Mouse (Mus musculus) olfactory bulb, adult 2 months (tissue): ENCODE data around the gene Islr. TPM values are rescaled to one million over a fixed set of nuclear protein-coding genes. Genes with fewer than 3 reads are reported as not detected.
A peak's percentile ranks its signal among the peaks of the same experiment; 100 is the strongest.

ENCODE experiments used
- H3K27ac ChIP-seq: fragments of 200-500 bp; 2 replicates; pipeline ENCODE4 v1.5.1; 2012; ENCODE audit warnings: low read depth, low read length; ENCODE audit not compliant: insufficient read depth
- H3K4me1 ChIP-seq: fragments of 200-500 bp; 2 replicates; pipeline ENCODE4 v1.6.1; 2012; ENCODE audit warnings: low read length; ENCODE audit not compliant: control insufficient read depth, insufficient read depth
- H3K4me3 ChIP-seq: fragments of 200-500 bp; 2 replicates; pipeline ENCODE4 v1.5.1; 2012; ENCODE audit warnings: mild to moderate bottlenecking, low read depth, low read length, moderate library complexity; ENCODE audit not compliant: insufficient read depth
- CTCF ChIP-seq: fragments of 200-500 bp; IDR thresholded peaks from 2 replicates; pipeline ENCODE4 v1.5.1; 2012; ENCODE audit warnings: low read depth, mild to moderate bottlenecking, low read length, moderate library complexity; ENCODE audit not compliant: insufficient read depth
- POLR2A ChIP-seq: fragments of 200-500 bp; IDR thresholded peaks from 2 replicates; pipeline ENCODE4 v1.6.1; 2012; ENCODE audit warnings: mild to moderate bottlenecking, low read depth, low read length, moderate library complexity; ENCODE audit not compliant: insufficient read depth
- WGBS: fragments of 180-500 bp; shearing (Covaris S2); methylation state at CpG from one replicate; pipeline ENCODE4 v1.1.7; 2018; 5-methylcytosine and 5-hydroxymethylcytosine counted together
- polyA plus RNA-seq: library from polyadenylated mRNA; stranded (reverse); fragments of >200 nt; gene quantifications from 2 replicates; pipeline ENCODE4 v1.2.4, GENCODE M21; 2012; ENCODE audit warnings: low replicate concordance; ENCODE audit not compliant: missing spikeins, insufficient read depth, insufficient read length

Islr gene
- polyA plus RNA-seq, 1 experiment, result not detected

DNA sequence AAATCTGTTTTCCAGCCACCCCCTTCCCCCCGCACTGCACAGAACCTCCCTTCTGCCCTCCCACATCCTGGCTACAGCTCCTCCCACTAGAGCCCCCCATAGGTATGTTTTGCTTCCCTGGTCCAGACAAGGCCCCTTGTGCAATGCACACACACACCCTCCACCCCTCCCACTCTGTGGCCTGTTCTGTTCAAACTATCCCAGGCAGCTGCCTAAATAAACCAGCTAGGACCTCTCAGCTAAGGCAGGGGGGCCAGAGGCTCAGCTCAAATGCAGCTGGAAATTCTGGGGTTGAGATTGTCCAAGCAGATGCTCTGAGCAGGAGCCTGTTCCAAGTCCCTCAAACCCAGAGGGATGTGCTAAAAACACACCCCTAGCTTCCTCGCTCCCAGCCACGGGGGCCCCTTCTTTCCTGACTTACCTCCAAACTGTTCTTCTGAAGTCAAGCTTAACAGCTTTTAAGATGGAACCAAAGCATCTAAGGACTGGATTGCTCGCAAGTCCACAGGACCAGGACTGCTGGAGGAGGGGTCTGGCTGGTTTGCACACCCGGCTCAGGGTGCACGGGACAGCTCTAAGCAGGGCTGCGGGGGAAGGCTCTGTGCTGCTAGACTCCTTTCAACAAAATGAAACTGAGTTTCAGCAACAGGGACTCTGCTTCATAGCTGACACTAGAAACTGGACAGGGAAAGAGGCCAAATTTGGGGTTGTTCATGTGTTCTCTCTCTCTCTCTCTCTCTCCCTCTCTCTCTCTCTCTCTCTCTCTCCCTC, 45.4 kb downstream of the Islr start:
- TF ChIP-seq POLR2A (no peak), CTCF (no peak)
- H3K4me3 ChIP-seq, result 0 out of 2 replicates have a peak overlapping the region, but pooled peaks have one; percentile 6

GRCm38 (mm10) chr9:58157838-58158237, 46.3 kb downstream of the Islr start:
- TF ChIP-seq CTCF, result no peak
- no peak for TF ChIP-seq POLR2A
- 79% methylated on average over 13 of the region's 13 CpGs for WGBS
- Histone ChIP-seq H3K4me3 (no peak overlapping the region), H3K27ac (no peak overlapping the region), H3K4me1 (peaks cover 29% of the 10 kb centered on the region)

More for the DNA sequence above, 45.4 kb downstream of the Islr start:
- 47% methylated on average over 7 of the region's 7 CpGs for WGBS
- Histone ChIP-seq H3K27ac (peak overlapping the region; percentile 16; the same call in 1 of the 2 replicates), H3K4me1 (peaks cover 26% of the 10 kb centered on the region)

GRCm38 (mm10) chr9:58156819-58157560, 47.1 kb downstream of the Islr start:
- Histone ChIP-seq H3K4me1 (peaks cover 27% of the 10 kb centered on the region), H3K4me3 (no peak overlapping the region), H3K27ac (no peak overlapping the region)
- WGBS, result 87% methylated on average over 22 of the region's 22 CpGs
- TF ChIP-seq CTCF (no peak), POLR2A (no peak)

DNA sequence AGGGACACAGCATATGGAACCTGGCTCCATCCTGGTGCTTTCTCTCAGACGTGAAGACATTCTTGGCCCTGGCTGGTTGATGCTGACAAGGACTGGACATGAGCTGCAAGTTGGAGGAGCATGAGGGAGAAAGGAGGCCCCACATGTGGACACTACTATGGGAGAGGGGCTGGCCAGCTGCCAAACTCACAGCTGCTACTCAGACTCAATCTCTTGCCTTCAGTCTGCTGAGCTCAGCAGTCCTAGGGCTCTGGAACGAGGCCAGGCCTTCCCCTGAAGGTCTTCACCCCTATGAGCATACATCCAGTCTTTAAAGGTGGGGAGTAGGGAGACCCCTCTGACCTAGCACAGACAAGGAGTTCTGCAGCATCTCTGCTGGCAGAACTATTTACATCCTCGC, 48.7 kb downstream of the Islr start:
- no peak for TF ChIP-seq POLR2A
- no peak for TF ChIP-seq CTCF
- Histone ChIP-seq H3K27ac (no peak overlapping the region), H3K4me1 (peaks cover 27% of the 10 kb centered on the region), H3K4me3 (no peak overlapping the region)
- WGBS, result 68% methylated on average over 3 of the region's 3 CpGs

- Histone ChIP-seq H3K4me1 (peaks cover 18% of the 10 kb centered on the region), H3K4me3 (no peak overlapping the region), H3K27ac (no peak overlapping the region)
- WGBS, result 64% methylated on average over 3 of the region's 3 CpGs
- no peak for TF ChIP-seq POLR2A
- no peak for TF ChIP-seq CTCF
Observed at GRCm38 (mm10) chr9:58153095-58153494, 51.0 kb downstream of the Islr start.

DNA sequence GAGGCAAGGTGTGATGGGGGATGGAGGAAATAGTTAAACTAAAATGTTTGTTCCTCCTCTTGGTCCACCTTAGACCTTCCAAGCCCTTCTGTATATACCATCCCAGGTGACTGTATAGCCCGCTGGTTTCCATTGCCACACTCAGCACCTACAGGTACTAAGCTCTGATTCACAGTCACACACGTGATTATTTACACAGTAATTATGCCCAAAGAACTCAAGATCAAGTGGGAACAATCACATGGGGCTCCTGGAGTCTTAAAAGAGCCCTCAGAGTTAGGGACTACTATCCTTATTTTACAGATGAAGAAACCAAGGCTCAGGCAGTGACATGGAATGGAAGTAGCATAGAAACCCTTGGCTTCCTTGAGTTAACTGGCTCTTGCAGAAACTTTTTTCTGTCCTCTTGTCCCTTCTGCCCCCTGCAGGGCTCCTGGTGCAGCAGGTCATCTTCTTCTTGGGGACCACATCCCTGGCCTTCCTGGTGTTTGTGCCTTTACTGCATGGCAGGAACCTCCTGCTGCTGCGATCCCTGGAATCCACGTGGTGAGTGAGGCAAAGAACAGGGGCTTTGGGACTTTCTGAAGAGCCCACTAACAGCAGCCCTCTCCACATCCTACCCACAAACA, 53.3 kb downstream of the Islr start:
- TF ChIP-seq POLR2A, result no peak
- TF ChIP-seq CTCF, result no peak
- H3K4me1 ChIP-seq, result peaks cover 8% of the 10 kb centered on the region
- 87% methylated on average over 4 of the region's 4 CpGs for WGBS
- H3K4me3 ChIP-seq, result no peak overlapping the region
- H3K27ac ChIP-seq, result no peak overlapping the region

- no peak for TF ChIP-seq POLR2A
- TF ChIP-seq CTCF, result no peak
- H3K4me3 ChIP-seq, result no peak overlapping the region
- WGBS, result 87% methylated on average over 2 of the region's 2 CpGs
- no peak overlapping the region for H3K27ac ChIP-seq
- peaks cover 14% of the 10 kb centered on the region for H3K4me1 ChIP-seq
Observed at GRCm38 (mm10) chr9:58148806-58149205, 55.3 kb downstream of the Islr start.

- WGBS, result 80% methylated on average over 5 of the region's 5 CpGs
- Histone ChIP-seq H3K27ac (no peak overlapping the region), H3K4me3 (no peak overlapping the region), H3K4me1 (peaks cover 6% of the 10 kb centered on the region)
- TF ChIP-seq POLR2A (no peak), CTCF (no peak)
Observed at GRCm38 (mm10) chr9:58145417-58145816, 58.7 kb downstream of the Islr start.

DNA sequence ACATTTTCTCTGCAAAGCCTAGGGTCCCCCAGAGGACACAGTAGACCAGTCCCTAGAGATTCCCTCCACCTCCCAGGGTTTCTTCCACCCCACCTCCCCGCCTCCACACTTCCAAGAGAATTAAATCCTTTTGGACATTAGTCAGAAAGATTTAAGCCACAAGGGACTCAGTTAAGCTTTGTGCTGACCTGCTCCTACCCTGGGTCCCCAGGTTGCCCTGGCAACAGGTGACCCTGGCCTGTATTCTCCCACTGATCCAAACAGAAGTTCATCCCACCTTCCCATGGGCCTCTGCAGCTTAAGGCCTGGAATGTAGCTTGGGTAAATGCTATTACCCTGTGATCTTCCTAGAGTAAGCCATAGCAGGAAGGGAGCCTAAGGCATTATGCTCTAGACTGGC, 59.4 kb downstream of the Islr start:
- 79% methylated on average over 1 of the region's 1 CpGs for WGBS
- TF ChIP-seq CTCF, result no peak
- no peak for TF ChIP-seq POLR2A
- Histone ChIP-seq H3K4me3 (no peak overlapping the region), H3K4me1 (peaks cover 6% of the 10 kb centered on the region), H3K27ac (no peak overlapping the region)
